Mouse (Mus musculus): ENCODE results near the gene Fmo2.

- TF ChIP-seq POLR2A (IDR thresholded peaks at IDR 0.05; ENCODE audit: low read depth, low read length) (no peak), CTCF (IDR thresholded peaks at IDR 0.05; ENCODE audit: extremely low read depth, insufficient read depth, insufficient read length, insufficient replicate concordance) (no peak)
These were observed 49.4 kb upstream of the Fmo2 start for GRCm38 (mm10) chr1:162947934-162948333.
